Comparison of ENCODE assay signal across 8 mouse cellular contexts in genomic region chr10:59539533-59539875, GRCm38 (mm10).
DNase-seq lines count a peak whose midpoint lies in the region; ATAC-seq and TF ChIP-seq lines count a peak whose summit lies in the region.

No protein-coding gene starts in this region.

- WGBS in lung, embryonic 16.5 days: under 1% methylated on average over 12 of the region's 12 CpGs

- peak; percentile 74 for ATAC-seq in lung, embryonic 16.5 days (ENCODE audit: low read depth)

- intact Hi-C loops in heart, postnatal 14 days (cut with DNase I): no loop called here

- no peak for TF ChIP-seq CTCF in embryonic fibroblast, embryonic 13.5 days (IDR thresholded peaks at IDR 0.05; ENCODE audit: borderline replicate concordance, insufficient read depth, low read length)

- H3K4me3 ChIP-seq in embryonic fibroblast, embryonic 13.5 days (ENCODE audit: insufficient read depth, low read length): no peak overlapping the region
- peak overlapping the region; percentile 42 for H3K4me3 ChIP-seq in lung, embryonic 16.5 days (ENCODE audit: low read length)

- peak overlapping the region; percentile 65 for H3K4me2 ChIP-seq in lung, embryonic 16.5 days (ENCODE audit: low read depth, low read length)

- no peaks in the 10 kb centered on the region for H3K36me3 ChIP-seq in lung, embryonic 16.5 days (ENCODE audit: control insufficient read depth, insufficient read depth, low read length)

- no peaks in the 10 kb centered on the region for H3K9me3 ChIP-seq in lung, embryonic 16.5 days (ENCODE audit: control insufficient read depth, low read length)

- H3K9ac ChIP-seq in lung, embryonic 16.5 days (ENCODE audit: low read length): peak overlapping the region; percentile 51

- H3K27me3 ChIP-seq in lung, embryonic 16.5 days (ENCODE audit: control insufficient read depth, insufficient read depth, low read depth, low read length): no peaks in the 10 kb centered on the region

- TF ChIP-seq POLR2A in embryonic fibroblast, embryonic 13.5 days (IDR thresholded peaks at IDR 0.05; ENCODE audit: low read depth, low read length): no peak

- peak overlapping the region; percentile 49; the same call in 1 of the 2 replicates for H3K27ac ChIP-seq in embryonic fibroblast, embryonic 13.5 days (ENCODE audit: insufficient read depth, low read length)
- no peak overlapping the region for H3K27ac ChIP-seq in lung, embryonic 16.5 days (ENCODE audit: low read length)

- peaks cover 13% of the 10 kb centered on the region for H3K4me1 ChIP-seq in embryonic fibroblast, embryonic 13.5 days (ENCODE audit: control insufficient read depth, insufficient read depth, low read length)
- H3K4me1 ChIP-seq in lung, embryonic 16.5 days (replicated peaks; ENCODE audit: control insufficient read depth, insufficient read depth, low read length): peaks cover 10% of the 10 kb centered on the region

- DNase-seq in Muller cell, postnatal 12 days (ENCODE audit: inconsistent ontology term): peak; percentile 88
- DNase-seq in adrenal gland, postnatal 36 days: peak; percentile 86 to 88
- DNase-seq in heart, postnatal 14 days: peak; percentile 52 to 60
- peak; percentile 72 to 83 for DNase-seq in kidney, postnatal 4 days
- DNase-seq in ovary, postnatal 14 days (ENCODE audit: low spot score): peak; percentile 28
- DNase-seq in spleen, postnatal 4 days (ENCODE audit: low spot score in 2 of 2): no peak

Comparison
In these comparisons a context has a peak if more than half of its experiments do, and no peak if none do; other contexts are left out.
1. DNase-seq: peak in Muller cell, postnatal 12 days (single experiment), adrenal gland, postnatal 36 days (2 of 2), heart, postnatal 14 days (2 of 2), kidney, postnatal 4 days (2 of 2) and ovary, postnatal 14 days (single experiment); none in spleen, postnatal 4 days (0 of 2).